Mouse (Mus musculus) kidney, adult 18-20 months (tissue): ENCODE results near the gene Phactr4.

Experiments
- DNase-seq: peaks from one replicate; pipeline ENCODE4 v3.0.0; 2021

Phactr4 gene

GRCm38 (mm10) chr4:132329835-132330354 is 92.4 kb downstream of the Phactr4 start:
- DNase-seq: no peak

- peak; percentile 93 for DNase-seq
Observed at GRCm38 (mm10) chr4:132329115-132329834, 93.0 kb downstream of the Phactr4 start, which contains the start of gene Trnau1ap. TSS of gene Trnau1ap (minus strand) at chr4:132329538.

- no peak for DNase-seq
Observed at GRCm38 (mm10) chr4:132328391-132328982, 93.8 kb downstream of the Phactr4 start.

- no peak for DNase-seq
Observed at GRCm38 (mm10) chr4:132326481-132326880, 95.8 kb downstream of the Phactr4 start.

- DNase-seq: no peak
Observed at GRCm38 (mm10) chr4:132315711-132316110, 106.6 kb downstream of the Phactr4 start.

GRCm38 (mm10) chr4:132312627-132313026 is 109.7 kb downstream of the Phactr4 start:
- no peak for DNase-seq

- DNase-seq: no peak
Observed at GRCm38 (mm10) chr4:132311801-132312200, 110.5 kb downstream of the Phactr4 start.

GRCm38 (mm10) chr4:132311209-132311608 is 111.1 kb downstream of the Phactr4 start:
- DNase-seq: no peak

GRCm38 (mm10) chr4:132309849-132310472 is 112.3 kb downstream of the Phactr4 start:
- DNase-seq: peak; percentile 57

GRCm38 (mm10) chr4:132309140-132309848 is 113.0 kb downstream of the Phactr4 start:
- DNase-seq: no peak

GRCm38 (mm10) chr4:132308437-132309139 is 113.7 kb downstream of the Phactr4 start:
- DNase-seq: peak; percentile 91

- DNase-seq: no peak
Observed at GRCm38 (mm10) chr4:132306004-132306403, 116.3 kb downstream of the Phactr4 start.
